Mouse (Mus musculus) cortical plate, adult 2 months (tissue): ENCODE measurements around the gene Taldo1.

ENCODE experiments used
- CTCF ChIP-seq: fragments of 200-500 bp; IDR thresholded peaks from 2 replicates; pipeline ENCODE4 v1.5.1; 2011; ENCODE audit warnings: mild to moderate bottlenecking, control low read depth, low read length; ENCODE audit not compliant: insufficient read depth; ENCODE audit errors: extremely low read depth
- POLR2A ChIP-seq: fragments of 200-500 bp; IDR thresholded peaks from 2 replicates; pipeline ENCODE4 v1.6.1; 2011; ENCODE audit warnings: mild to moderate bottlenecking, low read length, control low read depth; ENCODE audit not compliant: insufficient read depth; ENCODE audit errors: extremely low read depth

DNA sequence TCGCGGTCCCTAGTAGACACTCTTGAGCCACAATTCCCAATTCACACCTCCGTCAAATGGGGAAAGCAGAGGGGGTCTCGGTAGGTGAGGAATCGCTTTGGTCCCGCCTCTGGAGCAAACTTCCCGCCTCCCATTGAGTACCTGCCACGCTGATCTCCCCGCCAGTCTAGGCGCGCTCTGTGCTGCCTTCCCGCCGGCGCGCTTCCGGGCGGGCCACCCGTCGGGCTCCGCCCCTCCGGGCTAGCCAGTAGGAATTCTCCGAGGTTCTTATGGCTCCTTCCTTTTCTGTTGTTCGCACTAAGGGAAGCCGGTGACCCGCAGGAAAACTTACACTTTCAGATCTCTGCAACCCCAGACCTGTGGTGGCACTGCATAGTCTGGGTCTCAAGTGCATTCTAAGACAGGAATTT, 51.8 kb downstream of the Taldo1 start, which contains the start of gene Pidd1:
- TF ChIP-seq CTCF, result no peak
- no peak for TF ChIP-seq POLR2A
